Mouse (Mus musculus): ENCODE measurements around the gene Tekt4. TPM values are rescaled to one million over a fixed set of nuclear protein-coding genes. Genes with fewer than 3 reads are reported as not detected.

The Tekt4 gene
- total RNA-seq, 2 experiments from 2014 or later: not detected

DNA sequence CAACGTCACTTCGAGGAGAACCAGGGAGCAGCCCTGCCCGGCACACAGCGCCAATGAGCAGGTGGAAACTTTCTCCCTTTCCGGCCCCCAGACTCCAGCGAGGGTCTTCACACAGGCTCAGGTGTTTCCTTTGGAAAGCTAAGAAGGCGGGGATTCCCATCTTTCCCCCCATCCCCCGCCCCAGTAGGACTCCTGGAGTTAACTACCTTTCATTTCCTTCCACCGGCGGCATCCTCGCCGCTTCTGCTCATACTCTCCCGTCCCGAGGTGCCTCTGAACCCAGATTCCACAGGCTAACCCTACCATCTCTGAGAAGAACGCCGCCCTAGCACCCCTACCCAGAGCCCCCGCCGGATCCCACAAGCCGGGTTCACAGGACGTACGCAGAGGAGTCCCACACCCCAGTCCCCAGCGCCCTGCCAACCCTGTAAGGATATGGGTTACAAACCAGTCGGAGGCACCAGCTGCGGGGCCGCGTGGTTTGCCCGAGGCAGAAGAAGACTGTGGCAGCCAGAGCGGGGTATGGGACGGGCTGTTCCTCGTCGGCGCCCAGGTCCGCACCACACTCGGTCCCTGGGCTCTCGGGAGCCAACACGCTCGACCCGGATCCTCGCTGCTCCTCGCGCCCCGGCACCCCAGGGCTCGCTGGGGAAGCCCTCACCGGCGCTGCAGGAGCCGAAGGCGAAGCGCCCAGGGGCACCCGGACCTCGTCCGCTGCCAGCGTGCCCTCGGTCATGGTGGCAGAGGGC is 21.8 kb upstream of the Tekt4 start:
- ATAC-seq (ENCODE audit: poor library complexity, severe bottlenecking): no peak

DNA sequence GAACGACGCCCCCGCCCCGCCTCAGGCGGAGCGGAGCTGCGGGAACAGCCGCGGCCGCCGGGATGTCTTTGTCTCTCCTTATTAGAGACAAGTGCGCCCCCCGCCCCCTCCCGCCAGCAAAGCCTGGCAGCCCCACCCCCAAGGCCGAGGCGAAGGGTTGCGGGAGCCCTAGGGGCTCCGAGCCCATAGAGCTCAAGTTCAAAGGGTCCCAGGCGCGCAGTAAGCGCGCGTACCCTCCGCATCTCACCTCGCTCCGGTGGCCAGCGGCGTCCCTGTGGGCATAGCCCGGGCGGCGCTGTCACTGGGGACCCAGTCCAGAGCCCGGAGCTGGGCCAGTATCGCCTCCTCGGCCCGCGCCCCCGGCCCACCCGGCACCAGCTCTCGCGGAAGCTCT is 21.2 kb upstream of the Tekt4 start:
- no peak for ATAC-seq (ENCODE audit: poor library complexity, severe bottlenecking)

DNA sequence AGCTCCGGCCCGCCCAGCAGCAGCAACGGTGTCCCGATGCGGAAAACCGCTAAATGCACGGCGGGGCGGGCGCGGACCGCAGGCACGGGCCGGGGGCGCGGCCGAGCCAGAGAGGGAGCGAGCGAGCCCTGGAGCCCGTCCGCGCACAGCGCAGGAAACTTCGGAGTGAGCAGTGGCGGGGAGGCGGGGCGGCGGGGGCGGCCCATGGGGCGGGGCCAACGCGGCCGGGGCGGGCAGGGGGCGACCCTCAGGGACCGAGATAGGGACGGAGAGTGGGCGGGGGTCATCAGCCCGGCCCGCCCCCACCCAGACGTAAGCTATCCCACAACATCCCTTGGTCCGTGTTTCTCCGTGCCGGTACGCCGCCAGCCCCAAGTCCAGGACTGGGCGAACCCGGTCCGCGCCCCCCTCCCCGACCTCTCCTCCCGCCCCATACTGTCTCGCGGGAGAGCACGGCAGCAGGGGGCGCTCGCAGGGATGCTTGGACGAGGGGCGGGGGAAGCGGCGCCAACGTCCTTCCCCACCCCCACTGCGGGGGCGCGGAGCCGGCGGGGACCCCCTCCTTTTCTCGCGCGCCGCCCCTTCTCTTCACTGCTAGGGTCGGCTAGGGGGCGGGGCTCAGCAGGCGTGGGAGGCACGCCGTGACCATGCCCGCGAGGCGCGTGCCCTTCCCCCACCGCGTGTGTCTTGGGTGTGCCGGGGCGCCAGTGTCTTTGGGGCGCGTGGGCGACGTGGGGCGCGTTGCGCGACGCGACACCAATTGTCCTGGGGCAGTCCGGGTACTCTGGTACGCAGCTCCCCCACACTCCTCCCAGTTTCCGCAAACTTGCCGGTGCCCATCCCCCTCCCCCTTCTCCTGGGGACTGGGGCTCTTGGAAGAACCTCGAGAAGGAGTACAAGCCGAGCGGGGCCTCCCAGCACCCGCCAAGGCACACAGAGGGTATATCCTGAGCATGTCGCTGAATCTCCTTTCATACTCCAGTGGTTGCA is 20.5 kb upstream of the Tekt4 start, which contains the start of gene Cacna1h:
TSS of gene Cacna1h (minus strand) at position 167 of the 990 bp plus-strand sequence.
- ATAC-seq (ENCODE audit: poor library complexity, severe bottlenecking): no peak

DNA sequence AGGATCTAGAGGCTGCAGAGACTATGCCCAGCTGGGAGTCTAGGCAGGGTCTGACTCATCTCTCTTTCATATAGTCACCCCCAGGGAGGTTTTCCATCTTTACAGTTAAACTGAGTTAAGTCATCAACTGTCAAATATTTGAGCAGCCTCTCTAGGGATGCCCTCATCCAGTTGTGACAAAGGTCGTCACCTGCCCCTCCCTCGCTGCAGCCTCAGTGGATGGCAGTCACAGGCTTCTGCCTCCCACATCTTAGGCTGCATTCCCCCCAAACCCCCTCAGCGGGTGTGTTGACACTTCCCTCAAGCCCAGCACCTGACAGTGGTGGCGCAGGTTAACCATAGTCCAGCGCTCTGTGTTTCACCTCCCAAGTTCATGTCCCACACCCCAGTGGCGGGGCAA is 13.0 kb upstream of the Tekt4 start:
- no peak for ATAC-seq (ENCODE audit: poor library complexity, severe bottlenecking)

DNA sequence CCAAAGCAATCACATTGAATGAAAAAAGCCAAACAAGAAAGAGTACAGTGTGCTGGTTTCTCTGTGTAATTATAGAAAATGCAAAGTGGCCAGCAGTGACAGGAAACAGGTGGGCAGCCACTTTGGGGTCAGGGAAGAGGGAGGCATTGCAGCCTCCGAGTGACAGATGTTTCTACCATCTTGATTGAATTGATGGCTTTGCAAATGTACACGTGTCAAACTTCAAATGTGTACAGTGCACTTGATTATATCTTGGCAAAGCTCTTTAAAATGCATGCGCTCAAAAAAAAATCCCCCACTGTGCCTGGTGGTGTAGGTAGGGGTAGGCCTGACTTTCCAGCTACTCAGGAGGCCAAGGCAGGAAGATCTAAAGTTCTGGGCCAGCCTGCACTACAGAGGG is 11.5 kb upstream of the Tekt4 start:
- no peak for ATAC-seq (ENCODE audit: poor library complexity, severe bottlenecking)

DNA sequence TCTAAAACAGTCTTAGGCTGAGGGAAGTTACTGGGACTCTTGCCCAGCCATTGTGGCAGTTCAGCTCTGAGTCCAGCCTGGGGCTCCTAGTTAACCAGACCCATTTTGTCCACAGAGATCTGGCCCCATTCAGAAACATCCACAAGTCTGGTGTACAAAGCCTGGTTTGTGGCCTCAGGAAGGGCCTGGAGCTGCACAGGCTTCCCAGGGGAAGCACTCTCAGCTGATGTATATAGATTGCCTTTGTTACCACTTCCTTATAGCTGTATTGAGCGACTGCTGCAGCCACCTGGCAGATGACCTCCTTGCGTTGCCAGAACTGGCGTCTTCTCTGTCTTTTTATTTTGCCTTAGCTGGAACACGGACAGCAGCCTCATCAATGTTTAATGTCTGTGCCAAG is 9.3 kb upstream of the Tekt4 start:
- no peak for ATAC-seq (ENCODE audit: poor library complexity, severe bottlenecking)

DNA sequence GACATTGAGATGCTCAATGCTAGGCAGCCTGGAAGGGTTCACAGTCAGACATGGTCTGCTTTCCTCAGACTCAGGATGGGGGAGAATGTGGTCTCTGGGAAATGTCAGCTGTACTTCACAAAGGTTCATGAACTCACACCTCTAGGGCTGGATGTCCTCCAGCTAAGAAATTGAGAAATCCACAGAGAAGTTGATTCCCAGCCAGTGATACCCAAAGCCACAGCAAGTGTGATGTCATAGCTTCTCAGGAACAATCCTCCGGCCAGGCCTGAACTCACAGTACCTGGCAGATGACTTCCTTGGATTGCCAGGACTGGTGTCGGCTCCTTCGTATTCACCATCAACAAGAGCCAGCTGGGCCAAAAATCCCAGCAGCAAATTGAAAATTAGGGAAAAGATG is 8.6 kb upstream of the Tekt4 start:
- no peak for ATAC-seq (ENCODE audit: poor library complexity, severe bottlenecking)

DNA sequence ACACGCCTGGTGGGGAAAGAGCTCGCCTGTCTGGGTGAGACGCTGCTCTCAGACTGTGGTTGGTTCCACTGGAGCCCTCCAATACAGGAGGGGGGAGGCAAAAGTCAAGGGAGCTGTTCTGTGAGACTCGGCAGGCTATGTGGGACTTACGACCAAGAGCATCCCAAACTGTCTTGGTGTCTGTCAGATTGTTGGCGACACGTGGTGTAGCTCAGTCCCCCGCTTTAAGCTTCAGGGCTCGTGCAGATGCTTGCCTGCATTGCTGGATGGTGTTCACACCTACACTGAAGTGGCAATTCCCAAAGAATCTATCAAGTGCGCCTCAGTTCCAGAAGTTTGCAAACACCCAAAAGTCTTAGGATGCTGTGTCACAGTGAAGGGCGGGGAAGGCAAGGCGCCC is 6.5 kb upstream of the Tekt4 start:
- ATAC-seq (ENCODE audit: poor library complexity, severe bottlenecking): no peak

DNA sequence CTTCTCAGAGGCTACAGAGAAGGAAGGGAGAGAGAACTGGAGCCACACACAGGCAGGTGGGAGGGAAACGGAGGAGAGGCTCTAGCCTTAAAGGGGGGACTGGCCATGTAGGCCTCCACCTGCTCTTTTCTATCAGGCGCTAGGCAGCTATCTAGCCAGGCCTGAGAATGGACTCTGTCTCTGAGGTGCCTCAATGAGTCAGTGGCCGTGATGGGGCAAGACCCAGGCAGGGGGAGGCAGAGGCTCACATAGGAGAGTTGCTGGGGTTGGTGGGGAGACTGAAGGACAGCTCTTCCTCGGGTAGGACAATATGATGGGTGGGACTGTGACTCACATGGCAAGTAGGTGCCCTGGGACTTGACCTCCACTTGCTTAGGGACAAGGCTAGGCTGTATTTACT is 4.1 kb upstream of the Tekt4 start:
- no peak for ATAC-seq (ENCODE audit: poor library complexity, severe bottlenecking)

DNA sequence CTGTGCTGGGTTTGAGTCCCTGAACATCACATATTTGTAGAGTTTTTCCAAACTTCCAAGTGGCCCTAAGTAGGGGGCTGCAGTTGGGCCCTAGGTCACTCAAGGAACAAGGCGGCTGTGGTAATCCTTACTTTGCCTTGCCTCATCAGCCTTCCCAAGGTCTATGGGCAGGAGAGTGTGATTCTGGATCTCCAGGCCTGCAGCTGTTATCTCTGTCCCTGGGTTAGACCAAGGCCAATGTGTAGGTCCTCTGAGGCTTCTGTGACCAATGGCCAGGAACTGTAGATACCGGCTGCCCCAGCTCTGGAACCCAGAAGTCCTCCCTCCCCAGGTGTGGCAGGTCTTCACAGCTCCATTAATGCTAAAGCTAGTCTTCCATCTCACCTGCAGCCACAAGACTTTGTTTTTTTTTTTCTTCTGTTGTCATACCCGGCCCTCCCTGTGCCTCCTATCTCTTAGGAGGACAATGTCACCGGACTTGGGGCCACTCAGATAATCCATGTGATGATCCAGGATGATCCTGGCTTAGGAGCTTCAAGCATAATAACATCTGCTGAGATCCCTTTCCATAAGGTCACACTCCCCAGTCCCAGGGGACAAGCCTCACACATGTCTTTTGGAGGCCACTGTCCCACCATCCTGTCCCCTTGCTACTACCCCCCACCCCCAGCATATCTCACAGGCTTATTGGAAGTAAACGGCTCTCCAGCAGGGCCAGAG is 2.0 kb upstream of the Tekt4 start:
- no peak for ATAC-seq (ENCODE audit: poor library complexity, severe bottlenecking)

DNA sequence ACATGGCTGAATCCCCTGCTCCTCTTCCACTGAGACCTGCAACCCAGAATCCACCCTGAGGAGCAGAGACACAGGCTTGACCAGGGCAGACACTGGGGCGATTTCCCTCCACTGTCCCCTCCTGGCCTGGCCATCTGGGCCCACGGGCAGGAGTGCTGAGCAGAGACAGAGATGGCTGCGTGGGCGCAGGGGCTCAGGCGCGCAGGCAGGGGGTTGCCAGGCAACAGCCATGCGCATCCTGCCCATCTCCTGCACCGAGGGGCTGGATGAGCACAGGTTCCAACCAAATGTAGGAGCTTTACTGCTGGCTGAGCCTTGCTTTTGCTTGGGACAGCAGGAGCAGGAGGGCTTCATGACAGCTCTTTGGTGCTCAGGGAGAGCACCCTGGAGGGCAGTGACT is 2.1 kb downstream of the Tekt4 start:
- ATAC-seq (ENCODE audit: poor library complexity, severe bottlenecking): no peak

DNA sequence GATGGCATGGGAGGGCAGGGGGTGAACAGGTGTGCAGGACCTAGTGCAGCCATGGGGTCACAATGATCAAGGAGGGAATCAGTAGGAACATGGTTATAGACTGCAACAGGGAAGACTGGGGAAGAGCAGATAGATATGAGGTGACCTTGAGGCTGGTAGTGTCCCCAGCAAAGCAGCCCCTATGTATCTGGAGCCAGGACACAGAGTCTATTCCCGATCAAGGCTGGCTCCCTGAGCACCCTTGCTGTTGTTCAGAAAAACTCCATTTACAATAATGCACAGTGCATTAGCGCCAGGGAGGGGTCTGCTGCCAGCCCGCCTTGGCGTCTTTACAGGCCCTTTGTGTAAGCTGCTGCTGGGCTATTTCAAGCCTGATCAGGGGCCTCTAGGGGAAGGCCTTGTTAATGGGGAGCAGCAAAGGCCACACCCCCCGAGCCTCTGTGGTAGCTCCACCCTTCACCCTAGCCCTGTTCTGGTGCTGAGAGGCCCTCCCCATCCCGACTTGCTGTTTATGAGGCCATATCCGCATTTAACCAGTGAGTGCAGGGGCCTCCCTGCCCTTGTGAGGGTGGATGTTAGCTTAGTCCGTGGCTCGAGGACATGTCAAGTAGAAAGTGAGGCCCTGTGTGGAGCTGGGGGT is 7.9 kb downstream of the Tekt4 start:
- ATAC-seq (ENCODE audit: poor library complexity, severe bottlenecking): no peak

DNA sequence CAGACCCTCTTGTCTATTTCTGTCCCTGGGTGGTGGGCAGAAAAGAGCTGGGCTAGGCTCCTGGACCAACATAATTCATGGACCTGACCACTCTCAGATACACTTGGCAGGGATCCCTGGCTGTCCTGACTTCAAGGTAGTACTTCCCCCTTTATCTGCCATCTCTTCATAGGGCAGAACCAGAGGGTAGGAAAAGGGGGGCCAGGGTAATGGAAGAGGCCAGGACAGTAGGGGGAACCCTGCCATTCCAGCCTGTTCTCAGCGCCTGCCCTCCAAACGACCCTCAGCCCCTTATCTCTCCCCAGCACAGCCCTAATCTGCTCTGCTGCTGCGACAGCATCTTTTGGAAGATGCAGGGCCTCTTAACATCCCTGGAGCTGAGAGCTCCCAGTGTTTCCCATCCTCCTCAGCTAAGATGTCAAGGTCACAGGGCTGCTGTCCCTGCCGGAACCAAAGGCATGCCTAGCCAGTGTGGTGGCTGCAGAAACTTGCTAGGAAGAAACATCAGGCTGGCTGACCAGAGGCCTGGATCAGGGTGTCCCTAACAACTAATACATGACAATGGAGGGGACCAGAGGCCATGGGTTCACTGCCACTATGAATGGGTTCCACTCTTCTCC is 9.0 kb downstream of the Tekt4 start:
- no peak for ATAC-seq (ENCODE audit: poor library complexity, severe bottlenecking)

DNA sequence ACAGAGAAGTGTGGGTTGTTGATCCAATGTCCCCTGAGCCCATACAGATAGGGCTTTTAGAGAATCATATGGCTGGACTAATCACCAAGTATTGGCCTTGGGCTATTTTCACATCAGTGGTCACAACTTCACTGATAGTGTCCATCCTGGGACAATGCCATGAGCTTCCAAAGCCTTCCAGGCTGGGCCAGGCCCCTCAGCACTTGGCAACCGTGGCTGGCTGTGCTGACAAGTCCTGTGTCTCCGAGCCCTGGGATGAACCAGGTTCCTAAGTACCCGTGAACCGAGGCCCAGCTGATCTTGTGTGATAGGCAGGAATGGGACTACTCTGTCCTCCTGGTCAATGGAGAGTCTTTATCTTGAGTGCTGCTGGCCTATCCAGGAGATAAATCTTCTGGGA is 9.7 kb downstream of the Tekt4 start:
- ATAC-seq (ENCODE audit: poor library complexity, severe bottlenecking): no peak

DNA sequence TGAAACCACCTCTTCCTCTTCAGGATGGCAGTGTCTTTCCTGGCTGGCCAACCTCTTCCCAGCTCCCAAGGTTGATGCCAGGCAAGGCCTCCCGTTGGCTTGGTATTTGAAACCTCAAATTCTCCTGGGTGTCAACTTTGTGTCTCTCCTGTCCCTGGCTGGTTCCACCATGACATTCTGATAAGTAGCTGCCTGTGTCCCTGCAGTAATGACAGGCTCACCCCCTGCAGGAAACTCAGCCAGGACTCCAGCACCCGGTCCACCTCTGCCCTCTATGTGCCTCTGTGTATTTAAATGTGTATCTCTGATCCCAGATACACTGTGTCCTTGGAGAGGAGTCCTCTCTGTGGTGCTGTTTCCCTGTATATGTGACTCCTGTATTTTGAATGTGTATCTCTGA is 11.8 kb downstream of the Tekt4 start:
- ATAC-seq (ENCODE audit: poor library complexity, severe bottlenecking): no peak

DNA sequence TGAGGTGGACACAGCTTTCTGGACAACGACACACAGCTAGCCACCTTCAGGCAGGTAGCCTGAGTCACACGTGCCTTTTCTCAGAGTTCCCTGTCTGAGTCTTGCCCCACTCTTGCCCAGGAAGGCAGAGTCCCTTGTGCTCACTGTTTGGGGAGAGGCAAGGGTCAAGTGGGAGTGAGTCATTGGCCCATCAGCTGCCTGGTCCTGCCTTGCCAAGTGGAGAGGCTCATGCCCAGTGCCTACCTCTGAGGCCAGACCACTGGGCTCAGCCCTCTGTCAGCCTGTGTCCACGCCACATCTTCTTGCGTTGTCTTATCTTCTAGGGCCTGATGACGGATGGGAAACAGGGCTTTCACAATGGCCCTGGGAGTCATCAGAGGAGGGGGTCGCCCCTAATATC is 13.4 kb downstream of the Tekt4 start:
- ATAC-seq (ENCODE audit: poor library complexity, severe bottlenecking): no peak

DNA sequence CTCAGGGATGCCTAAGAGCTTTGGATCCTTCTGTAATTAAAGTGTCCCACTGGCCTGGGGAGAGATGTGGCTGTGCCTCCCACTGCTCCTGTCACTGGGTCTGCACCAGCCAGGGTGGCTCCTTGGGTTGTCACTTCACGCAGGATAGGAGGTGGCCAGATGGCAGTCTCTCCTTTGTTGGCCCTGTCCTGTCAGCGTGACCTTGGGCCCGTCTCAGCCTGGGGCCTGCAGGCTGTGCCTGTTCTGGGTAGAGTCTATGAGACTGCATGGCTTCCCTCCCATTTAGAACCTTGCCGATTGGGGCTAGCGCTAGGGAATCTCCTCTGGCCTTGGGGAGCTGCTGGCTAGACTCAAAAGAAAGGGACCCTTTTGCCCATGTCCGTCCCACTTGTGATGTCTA is 13.9 kb downstream of the Tekt4 start:
- no peak for ATAC-seq (ENCODE audit: poor library complexity, severe bottlenecking)

DNA sequence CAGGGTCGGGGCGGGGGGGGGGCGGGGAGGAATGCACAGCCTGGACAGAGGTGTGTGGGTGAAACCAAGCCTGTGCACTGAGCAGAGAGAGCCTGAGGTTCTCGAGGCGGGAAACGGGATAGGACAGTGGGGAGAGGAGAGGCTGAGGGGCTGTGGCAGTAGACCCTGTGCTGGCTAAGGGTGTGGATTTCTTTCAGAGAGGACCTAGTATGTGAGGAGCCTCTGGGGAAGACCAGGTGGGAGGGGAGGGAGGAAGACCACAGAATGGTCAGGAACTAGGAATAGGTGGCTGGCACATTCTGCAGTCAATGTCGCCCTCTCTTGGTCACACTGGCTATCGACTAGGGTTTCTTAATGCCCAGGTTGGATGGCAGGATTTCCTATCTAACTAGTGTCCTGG is 15.4 kb downstream of the Tekt4 start:
- ATAC-seq (ENCODE audit: poor library complexity, severe bottlenecking): no peak

DNA sequence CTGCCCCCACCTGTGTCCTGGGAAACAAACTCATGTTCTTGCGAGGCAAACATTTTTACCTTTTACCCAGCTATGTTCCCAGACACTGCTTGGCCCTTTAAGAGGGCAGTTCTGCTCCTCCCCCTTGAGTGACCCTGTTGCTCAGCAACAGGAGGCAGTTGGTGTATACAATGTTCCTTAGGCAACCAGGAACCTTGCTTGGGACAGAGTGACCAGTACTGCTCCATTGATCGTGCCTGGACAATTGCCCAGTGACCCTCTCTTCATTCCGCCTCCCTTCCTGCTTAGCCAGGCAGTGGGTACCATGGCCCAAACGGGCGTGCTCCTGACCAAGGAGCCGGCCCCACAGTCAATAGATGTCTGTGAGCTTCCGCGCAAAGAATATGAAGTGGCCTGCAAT is 17.0 kb downstream of the Tekt4 start:
- no peak for ATAC-seq (ENCODE audit: poor library complexity, severe bottlenecking)

DNA sequence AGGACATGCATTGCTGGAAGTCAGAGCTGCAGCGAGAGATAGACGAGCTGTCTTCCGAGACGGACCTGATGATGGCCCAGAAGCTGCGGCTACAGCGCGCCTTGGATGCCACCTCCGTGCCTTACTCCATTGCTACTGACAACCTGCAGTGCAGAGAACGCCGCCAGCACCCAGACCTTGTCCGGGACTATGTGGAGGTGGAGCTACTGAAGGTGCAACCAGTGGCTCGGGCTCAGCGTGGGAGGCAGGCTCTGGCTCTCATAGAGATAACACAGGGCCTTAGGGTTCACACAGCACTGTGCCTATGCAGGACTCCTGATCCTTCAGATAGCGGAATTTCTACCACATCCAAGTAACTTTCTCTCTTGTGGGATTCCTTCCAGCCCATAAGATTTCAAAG is 17.6 kb downstream of the Tekt4 start:
- ATAC-seq (ENCODE audit: poor library complexity, severe bottlenecking): no peak

All from megakaryocyte, adult 5-6 weeks (primary cell).